Mouse (Mus musculus): Measurements from ENCODE around the gene Lpin1. TPM values are rescaled to one million over a fixed set of nuclear protein-coding genes. Genes with fewer than 3 reads are reported as not detected.

The Lpin1 gene
- polyA plus RNA-seq, 1 experiment from 2014 or later = 6.5 TPM

- H3K36me3 ChIP-seq = no peaks in the 10 kb centered on the region
- H3K27me3 ChIP-seq = no peaks in the 10 kb centered on the region
- H3K4me3 ChIP-seq (replicated peaks) = no peak overlapping the region
- H3K9ac ChIP-seq = no peak overlapping the region
- WGBS = 88% methylated on average over 6 of the region's 6 CpGs
- no peak overlapping the region for H3K4me2 ChIP-seq (replicated peaks)
- no peak for ATAC-seq (ENCODE audit: insufficient number of reproducible peaks, low FRiP score, low TSS enrichment, low read depth)
- H3K9me3 ChIP-seq (replicated peaks) = no peaks in the 10 kb centered on the region
- no peak overlapping the region for H3K27ac ChIP-seq (replicated peaks)
- peaks cover 7% of the 10 kb centered on the region; the same call in 1 of the 2 replicates for H3K4me1 ChIP-seq
Observed at GRCm38 (mm10) chr12:16640075-16640474, 29.3 kb upstream of the Lpin1 start.

DNA sequence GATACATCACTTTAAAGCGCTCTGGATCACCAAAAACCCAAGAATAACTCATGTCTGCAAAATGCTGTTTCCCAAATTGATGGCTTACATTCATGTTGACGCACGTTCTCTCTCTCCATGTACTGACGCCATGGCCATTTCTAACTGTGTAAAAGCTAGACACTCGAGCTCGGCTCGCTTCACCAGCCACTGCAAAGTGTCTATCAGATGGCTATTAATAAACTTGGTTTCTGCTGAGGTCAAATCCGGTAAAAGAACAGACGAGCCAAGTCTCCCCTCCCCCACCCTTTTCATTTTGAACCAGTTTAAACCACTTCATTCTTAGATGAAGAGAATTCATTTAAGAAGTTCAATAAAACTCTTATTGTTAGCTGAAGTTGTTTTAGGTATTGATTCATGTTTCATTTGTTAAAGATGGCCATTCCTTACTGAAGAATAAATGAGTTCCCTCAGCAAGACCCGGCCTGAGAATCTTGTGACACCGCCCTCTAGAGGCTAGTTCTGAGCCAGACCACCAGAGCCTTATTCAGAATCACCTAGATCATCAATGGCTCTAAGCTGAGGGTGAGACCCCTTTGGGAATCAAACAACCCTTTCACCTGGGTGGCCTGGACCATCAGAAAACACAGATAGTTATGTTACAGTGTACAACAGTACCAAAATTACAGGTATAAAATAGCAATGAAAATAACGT lies 28.5 kb upstream of the Lpin1 start:
- Histone ChIP-seq H3K4me2 (replicated peaks) (no peak overlapping the region), H3K9ac (no peak overlapping the region), H3K9me3 (replicated peaks) (no peaks in the 10 kb centered on the region), H3K4me1 (peaks cover 7% of the 10 kb centered on the region; the same call in 1 of the 2 replicates), H3K27ac (replicated peaks) (no peak overlapping the region), H3K27me3 (no peaks in the 10 kb centered on the region), H3K36me3 (no peaks in the 10 kb centered on the region), H3K4me3 (replicated peaks) (no peak overlapping the region)
- WGBS = 64% methylated on average over 12 of the region's 12 CpGs
- ATAC-seq (ENCODE audit: insufficient number of reproducible peaks, low FRiP score, low TSS enrichment, low read depth) = no peak

DNA sequence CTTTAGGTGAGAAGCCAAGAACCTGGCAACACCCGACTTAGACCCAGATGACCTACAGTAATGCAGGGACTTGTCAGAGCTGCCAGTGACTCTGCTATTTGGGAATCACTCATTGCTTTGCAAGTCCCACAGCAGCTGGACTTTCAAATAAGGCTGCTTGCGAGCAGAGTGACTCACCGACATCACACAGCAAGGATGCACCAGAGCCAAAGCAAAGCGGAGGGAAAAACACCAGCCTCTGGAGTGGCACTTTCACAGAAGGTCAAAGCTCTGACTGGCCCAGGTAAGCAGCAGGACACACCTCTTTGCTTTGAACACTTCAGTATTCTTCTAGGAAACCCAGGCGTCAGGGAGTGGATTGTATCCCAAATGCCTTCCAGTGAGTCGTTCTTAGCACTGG lies 25.1 kb upstream of the Lpin1 start:
- H3K9me3 ChIP-seq (replicated peaks) = no peaks in the 10 kb centered on the region
- no peak overlapping the region for H3K27ac ChIP-seq (replicated peaks)
- no peaks in the 10 kb centered on the region for H3K27me3 ChIP-seq
- no peak overlapping the region for H3K4me2 ChIP-seq (replicated peaks)
- no peak for ATAC-seq (ENCODE audit: insufficient number of reproducible peaks, low FRiP score, low TSS enrichment, low read depth)
- no peaks in the 10 kb centered on the region for H3K4me1 ChIP-seq
- no peak overlapping the region for H3K4me3 ChIP-seq (replicated peaks)
- H3K36me3 ChIP-seq = no peaks in the 10 kb centered on the region
- 68% methylated on average over 6 of the region's 6 CpGs for WGBS
- H3K9ac ChIP-seq = no peak overlapping the region

DNA sequence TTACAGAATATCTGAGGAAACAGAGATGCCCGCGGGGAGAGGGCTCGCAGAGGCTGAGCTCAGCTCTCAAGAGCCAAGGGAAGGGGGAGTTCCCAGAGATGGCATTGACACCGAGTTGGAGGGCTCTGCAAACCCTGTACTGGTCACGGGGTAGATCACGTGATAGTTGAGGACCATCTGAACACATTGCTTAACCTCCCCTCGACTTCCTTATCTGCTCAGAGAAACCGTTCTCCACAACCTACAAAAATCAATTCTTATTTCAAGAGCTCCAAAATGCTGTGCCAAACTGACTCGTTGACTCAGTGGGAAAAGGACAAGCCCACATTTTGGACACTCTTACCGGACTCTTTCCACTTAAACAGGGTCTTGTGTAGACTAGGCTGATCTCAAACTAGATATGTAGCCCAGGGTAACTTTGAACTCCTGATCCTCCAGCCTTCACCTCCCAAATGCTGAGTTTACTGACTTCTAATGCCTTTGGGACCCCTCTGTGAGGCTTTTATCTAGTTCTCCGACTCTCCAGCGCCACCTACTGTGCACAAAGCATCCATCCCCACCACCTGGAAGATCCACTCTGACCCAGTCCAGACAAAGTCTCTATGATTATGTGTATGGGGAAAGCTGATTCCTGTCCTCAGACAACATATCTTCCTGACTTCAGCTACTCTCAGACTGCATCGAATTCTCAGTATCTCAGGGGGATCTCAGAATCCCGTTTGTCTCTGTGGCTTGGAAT lies 23.5 kb upstream of the Lpin1 start:
- no peaks in the 10 kb centered on the region for H3K36me3 ChIP-seq
- H3K4me3 ChIP-seq (replicated peaks) = no peak overlapping the region
- no peak overlapping the region for H3K9ac ChIP-seq
- H3K27ac ChIP-seq (replicated peaks) = no peak overlapping the region
- WGBS = 54% methylated on average over 14 of the region's 14 CpGs
- H3K4me2 ChIP-seq (replicated peaks) = no peak overlapping the region
- H3K27me3 ChIP-seq = no peaks in the 10 kb centered on the region
- ATAC-seq (ENCODE audit: insufficient number of reproducible peaks, low FRiP score, low TSS enrichment, low read depth) = no peak
- H3K9me3 ChIP-seq (replicated peaks) = no peaks in the 10 kb centered on the region
- no peaks in the 10 kb centered on the region for H3K4me1 ChIP-seq

DNA sequence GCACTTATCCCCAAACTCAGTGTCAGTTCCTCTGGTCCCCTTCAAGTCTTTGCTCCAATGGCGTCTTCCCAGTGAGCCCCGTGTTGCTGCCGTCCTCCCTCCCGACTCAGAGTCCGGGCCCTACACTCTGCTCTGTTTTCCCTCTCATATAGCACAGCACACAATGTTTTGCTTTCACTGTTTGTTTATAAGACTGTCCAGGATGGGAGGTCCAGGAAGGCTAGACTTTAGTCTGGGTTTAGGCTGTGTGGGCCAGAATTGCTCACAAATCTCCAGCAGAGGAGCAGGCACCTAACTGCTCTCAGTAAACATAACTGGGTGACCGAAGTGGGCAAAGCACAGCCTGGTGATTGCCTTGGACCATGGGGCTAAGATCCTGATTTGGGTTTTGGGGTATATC lies 22.5 kb upstream of the Lpin1 start:
- ATAC-seq (ENCODE audit: insufficient number of reproducible peaks, low FRiP score, low TSS enrichment, low read depth) = no peak
- no peak overlapping the region for H3K4me2 ChIP-seq (replicated peaks)
- WGBS = 79% methylated on average over 6 of the region's 6 CpGs
- H3K4me3 ChIP-seq (replicated peaks) = no peak overlapping the region
- no peaks in the 10 kb centered on the region for H3K27me3 ChIP-seq
- H3K9me3 ChIP-seq (replicated peaks) = no peaks in the 10 kb centered on the region
- H3K36me3 ChIP-seq = no peaks in the 10 kb centered on the region
- no peak overlapping the region for H3K27ac ChIP-seq (replicated peaks)
- H3K4me1 ChIP-seq = no peaks in the 10 kb centered on the region
- H3K9ac ChIP-seq = no peak overlapping the region

DNA sequence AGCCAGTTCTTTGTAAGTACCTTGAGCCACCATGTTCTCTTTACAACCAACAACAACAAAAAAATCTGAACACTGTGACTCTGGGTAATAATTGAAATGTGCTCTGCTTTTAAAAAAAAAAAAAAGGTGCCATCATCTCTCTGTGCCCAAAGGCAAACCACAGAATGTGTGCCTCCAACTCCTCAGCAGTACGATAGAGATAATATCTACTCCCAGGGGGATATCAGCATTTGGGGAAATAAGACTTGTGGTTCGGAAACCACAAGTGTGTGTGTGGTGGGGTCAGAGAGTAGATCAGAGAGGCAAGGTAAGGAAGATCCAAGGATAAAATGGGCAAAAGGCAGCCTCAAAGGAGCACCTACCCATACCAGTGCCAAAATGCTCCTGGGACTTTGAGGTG lies 20.7 kb upstream of the Lpin1 start:
- WGBS = 40% methylated on average over 2 of the region's 2 CpGs
- no peak for ATAC-seq (ENCODE audit: insufficient number of reproducible peaks, low FRiP score, low TSS enrichment, low read depth)
- no peaks in the 10 kb centered on the region for H3K9me3 ChIP-seq (replicated peaks)
- no peaks in the 10 kb centered on the region for H3K4me1 ChIP-seq
- H3K4me3 ChIP-seq (replicated peaks) = no peak overlapping the region
- no peaks in the 10 kb centered on the region for H3K36me3 ChIP-seq
- H3K4me2 ChIP-seq (replicated peaks) = no peak overlapping the region
- H3K9ac ChIP-seq = no peak overlapping the region
- no peak overlapping the region for H3K27ac ChIP-seq (replicated peaks)
- H3K27me3 ChIP-seq = no peaks in the 10 kb centered on the region

DNA sequence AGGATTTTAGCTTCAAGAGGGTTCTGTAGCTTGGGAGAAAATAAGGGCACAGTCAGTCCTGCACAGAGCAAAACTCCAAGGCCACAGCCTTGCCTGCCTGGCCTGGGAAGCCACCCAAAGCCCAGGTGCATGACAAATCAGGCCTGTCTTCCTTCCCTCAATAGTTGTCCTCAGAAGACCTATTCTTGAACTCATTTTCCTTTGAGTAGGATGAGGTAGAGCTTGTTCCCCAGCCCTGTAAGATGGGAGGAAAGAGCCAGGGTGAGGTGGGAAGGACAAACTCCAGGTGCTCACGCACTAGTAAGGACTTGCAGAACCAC lies 20.1 kb upstream of the Lpin1 start:
- no peak for ATAC-seq (ENCODE audit: insufficient number of reproducible peaks, low FRiP score, low TSS enrichment, low read depth)
- Histone ChIP-seq H3K4me3 (replicated peaks) (no peak overlapping the region), H3K9ac (no peak overlapping the region), H3K9me3 (replicated peaks) (no peaks in the 10 kb centered on the region), H3K27ac (replicated peaks) (no peak overlapping the region), H3K36me3 (no peaks in the 10 kb centered on the region), H3K4me1 (no peaks in the 10 kb centered on the region), H3K4me2 (replicated peaks) (no peak overlapping the region), H3K27me3 (no peaks in the 10 kb centered on the region)
- WGBS = 87% methylated on average over 1 of the region's 1 CpGs

GRCm38 (mm10) chr12:16630152-16630865 lies 19.5 kb upstream of the Lpin1 start:
- 72% methylated on average over 7 of the region's 7 CpGs for WGBS
- Histone ChIP-seq H3K27me3 (no peaks in the 10 kb centered on the region), H3K4me1 (no peaks in the 10 kb centered on the region), H3K27ac (replicated peaks) (no peak overlapping the region), H3K9ac (no peak overlapping the region), H3K36me3 (no peaks in the 10 kb centered on the region), H3K4me3 (replicated peaks) (no peak overlapping the region), H3K4me2 (replicated peaks) (no peak overlapping the region), H3K9me3 (replicated peaks) (no peaks in the 10 kb centered on the region)
- no peak for ATAC-seq (ENCODE audit: insufficient number of reproducible peaks, low FRiP score, low TSS enrichment, low read depth)

DNA sequence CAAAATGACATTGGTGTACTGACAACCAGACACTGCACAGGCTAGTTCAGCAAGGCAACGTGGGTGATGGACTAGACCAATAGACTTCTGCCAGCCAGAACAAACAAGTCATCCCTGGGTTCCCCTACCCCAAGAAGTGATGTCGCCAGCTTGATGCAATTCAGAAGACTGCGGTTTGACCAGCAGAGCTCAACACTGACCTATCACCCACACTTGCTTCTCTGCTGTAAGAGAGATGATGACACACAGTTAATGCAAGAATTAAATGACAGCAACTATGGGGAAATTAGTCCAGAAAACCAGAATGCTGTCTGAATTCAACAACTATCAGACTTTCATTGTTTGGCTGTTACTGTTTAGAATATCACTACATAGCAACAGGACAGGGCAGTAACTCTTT lies 9.5 kb upstream of the Lpin1 start:
- Histone ChIP-seq H3K9me3 (replicated peaks) (no peaks in the 10 kb centered on the region), H3K36me3 (no peaks in the 10 kb centered on the region), H3K27me3 (no peaks in the 10 kb centered on the region), H3K27ac (replicated peaks) (no peak overlapping the region), H3K4me2 (replicated peaks) (no peak overlapping the region), H3K4me3 (replicated peaks) (no peak overlapping the region), H3K4me1 (peaks cover 21% of the 10 kb centered on the region), H3K9ac (no peak overlapping the region)
- WGBS = 87% methylated on average over 3 of the region's 3 CpGs
- no peak for ATAC-seq (ENCODE audit: insufficient number of reproducible peaks, low FRiP score, low TSS enrichment, low read depth)

- ATAC-seq (ENCODE audit: insufficient number of reproducible peaks, low FRiP score, low TSS enrichment, low read depth) = peak; percentile 37; the same call in 1 of the 2 replicates
- Histone ChIP-seq H3K9me3 (replicated peaks) (no peaks in the 10 kb centered on the region), H3K4me1 (peaks cover 21% of the 10 kb centered on the region), H3K27ac (replicated peaks) (peak overlapping the region; percentile 31; the same call in 1 of the 2 replicates), H3K4me3 (replicated peaks) (no peak overlapping the region), H3K4me2 (replicated peaks) (no peak overlapping the region), H3K36me3 (no peaks in the 10 kb centered on the region), H3K27me3 (no peaks in the 10 kb centered on the region), H3K9ac (no peak overlapping the region)
- WGBS = 54% methylated on average over 6 of the region's 6 CpGs
Observed at GRCm38 (mm10) chr12:16619453-16619852, 8.7 kb upstream of the Lpin1 start.

DNA sequence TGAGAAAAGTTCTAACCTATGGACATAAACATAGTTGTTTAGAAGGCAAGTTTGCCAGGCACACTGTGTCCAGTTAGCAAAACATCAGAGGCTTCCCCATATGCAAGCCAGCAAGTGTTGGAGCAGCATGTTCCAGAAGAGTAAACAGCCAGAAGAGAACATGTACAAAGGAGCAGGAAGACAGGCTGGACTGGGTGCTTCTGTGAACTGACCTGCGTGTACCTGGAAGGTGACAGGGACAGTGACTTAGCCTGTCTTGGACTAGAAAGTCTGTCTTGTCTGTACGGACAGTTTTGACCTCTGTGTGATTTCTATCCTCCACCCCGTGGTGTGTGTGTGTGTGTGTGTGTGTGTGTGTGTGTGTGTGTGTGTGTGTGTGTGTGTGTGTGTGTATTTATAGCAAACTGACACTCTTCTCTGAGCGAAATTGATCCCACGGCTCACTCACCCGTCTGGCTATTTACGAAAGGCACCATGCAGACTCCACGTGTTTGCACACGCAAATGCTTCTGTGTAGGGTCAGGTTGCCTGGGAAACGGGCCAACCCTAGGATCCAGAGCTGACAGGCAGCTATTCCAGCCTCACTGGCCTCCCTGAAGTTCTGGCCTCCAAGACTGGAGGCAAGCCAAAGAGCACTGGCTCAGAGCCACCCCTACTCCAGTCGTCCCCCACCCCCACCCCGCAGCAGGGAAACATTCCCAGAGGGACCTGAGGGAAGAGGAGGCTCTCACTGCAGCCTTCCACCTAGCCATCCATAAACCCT lies 7.9 kb upstream of the Lpin1 start:
- Histone ChIP-seq H3K36me3 (no peaks in the 10 kb centered on the region), H3K4me3 (replicated peaks) (no peak overlapping the region), H3K4me1 (peaks cover 21% of the 10 kb centered on the region), H3K27me3 (no peaks in the 10 kb centered on the region), H3K27ac (replicated peaks) (peak overlapping the region; percentile 31; the same call in 1 of the 2 replicates), H3K4me2 (replicated peaks) (no peak overlapping the region; the same call in 1 of the 2 replicates), H3K9ac (no peak overlapping the region), H3K9me3 (replicated peaks) (no peaks in the 10 kb centered on the region)
- ATAC-seq (ENCODE audit: insufficient number of reproducible peaks, low FRiP score, low TSS enrichment, low read depth) = peak; percentile 78
- 16% methylated on average over 12 of the region's 12 CpGs for WGBS
